Mouse (Mus musculus) liver, adult (tissue): ENCODE data around the gene Ssr3.

ENCODE experiments used
- GATA4 ChIP-seq: IDR thresholded peaks from 2 replicates; pipeline ENCODE4 v1.6.1; 2014; ENCODE audit warnings: mild to moderate bottlenecking, low read length; ENCODE audit not compliant: insufficient replicate concordance

The Ssr3 gene

DNA sequence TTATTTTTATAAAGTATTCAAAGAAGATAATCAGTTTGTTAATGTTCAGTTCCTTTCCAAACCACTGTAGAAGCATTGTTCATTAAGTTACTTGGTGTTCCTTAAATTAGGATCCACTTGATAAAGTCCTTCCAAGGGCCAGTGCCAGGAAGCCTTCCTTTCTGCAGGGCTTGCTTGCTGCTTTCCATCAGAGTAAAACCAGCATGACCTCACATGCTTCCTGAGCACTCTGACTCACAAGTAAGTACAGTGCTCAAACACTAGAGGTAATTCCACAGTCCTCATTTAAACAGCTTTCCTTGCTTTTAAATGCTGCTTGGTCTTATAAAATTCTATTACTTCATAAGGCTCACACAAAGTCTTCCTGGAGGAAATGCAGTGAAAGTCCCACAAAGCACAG, 6.7 kb downstream of the Ssr3 start:
- TF ChIP-seq GATA4, result no peak

DNA sequence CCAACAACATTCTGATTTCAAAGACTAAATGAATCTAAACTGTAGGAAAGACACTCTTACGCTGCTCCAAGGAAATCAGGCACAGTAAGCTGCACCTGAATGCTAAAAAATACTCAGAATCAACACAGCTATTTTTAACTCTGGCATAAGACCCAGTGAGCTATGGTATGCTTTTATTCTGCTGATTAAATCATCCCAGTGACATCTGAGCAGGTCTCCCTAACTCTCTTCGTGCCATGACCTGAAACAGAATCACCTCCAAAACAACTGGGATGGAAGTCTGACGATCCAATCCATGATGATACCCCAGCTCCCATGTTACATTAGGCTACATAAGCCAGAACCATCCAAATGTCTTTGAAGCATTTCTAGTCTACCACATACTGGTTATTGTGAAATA, 8.0 kb downstream of the Ssr3 start:
- TF ChIP-seq GATA4, result no peak

DNA sequence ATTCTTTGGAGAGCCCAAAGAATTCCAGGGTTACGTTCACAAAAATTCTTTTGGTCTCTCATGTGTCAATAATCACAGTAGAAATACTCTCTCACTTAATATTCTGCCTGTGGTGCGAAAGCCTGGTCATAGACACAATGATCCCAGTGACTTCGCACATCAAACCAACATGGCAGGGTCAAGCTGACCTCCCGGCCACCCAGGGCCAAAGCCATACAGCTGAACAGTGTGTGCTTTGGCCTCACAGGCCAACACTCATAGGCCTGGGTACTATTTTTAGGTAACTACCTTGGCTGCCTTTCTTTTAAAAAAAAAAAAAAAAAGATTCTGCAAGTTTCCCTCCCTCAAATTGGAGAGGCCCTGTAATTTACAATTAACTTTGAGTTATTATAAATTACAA, 11.3 kb downstream of the Ssr3 start:
- no peak for TF ChIP-seq GATA4

- TF ChIP-seq GATA4, result no peak
Observed at GRCm38 (mm10) chr3:65379884-65380539, 12.4 kb downstream of the Ssr3 start.

GRCm38 (mm10) chr3:65378724-65379123, 13.7 kb downstream of the Ssr3 start:
- no peak for TF ChIP-seq GATA4

GRCm38 (mm10) chr3:65374729-65375128, 17.7 kb downstream of the Ssr3 start:
- no peak for TF ChIP-seq GATA4

DNA sequence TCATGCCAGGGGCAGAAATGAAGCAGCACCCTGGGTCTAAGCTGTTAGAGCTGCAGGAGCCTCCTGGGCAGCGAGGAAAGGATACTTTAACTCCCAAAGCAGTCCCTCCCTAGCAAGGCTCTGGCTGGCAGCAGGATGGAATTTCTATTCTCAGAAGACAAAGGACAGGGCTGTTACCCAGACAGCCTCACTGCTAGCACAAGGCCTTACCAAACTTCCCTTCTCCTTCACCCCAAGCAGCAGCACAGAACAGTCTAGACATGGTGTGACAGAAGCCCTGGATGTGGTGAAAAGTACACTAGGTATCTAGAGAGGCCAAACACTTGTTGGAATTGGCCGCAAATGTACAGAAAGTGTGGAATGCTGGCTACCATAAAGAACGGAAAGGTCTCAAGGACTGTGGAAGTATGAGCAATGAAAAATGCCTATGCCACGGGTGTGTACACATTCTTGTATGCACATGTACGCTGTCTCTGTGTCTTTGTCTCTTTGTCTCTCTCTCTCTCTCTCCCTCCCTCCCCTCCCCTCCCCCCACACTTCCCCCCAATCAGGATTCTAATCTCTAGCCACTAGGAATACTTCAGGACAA, 18.7 kb downstream of the Ssr3 start:
- no peak for TF ChIP-seq GATA4

GRCm38 (mm10) chr3:65372552-65372951, 19.9 kb downstream of the Ssr3 start:
- no peak for TF ChIP-seq GATA4

- no peak for TF ChIP-seq GATA4
Observed at GRCm38 (mm10) chr3:65367944-65368343, 24.5 kb downstream of the Ssr3 start.

DNA sequence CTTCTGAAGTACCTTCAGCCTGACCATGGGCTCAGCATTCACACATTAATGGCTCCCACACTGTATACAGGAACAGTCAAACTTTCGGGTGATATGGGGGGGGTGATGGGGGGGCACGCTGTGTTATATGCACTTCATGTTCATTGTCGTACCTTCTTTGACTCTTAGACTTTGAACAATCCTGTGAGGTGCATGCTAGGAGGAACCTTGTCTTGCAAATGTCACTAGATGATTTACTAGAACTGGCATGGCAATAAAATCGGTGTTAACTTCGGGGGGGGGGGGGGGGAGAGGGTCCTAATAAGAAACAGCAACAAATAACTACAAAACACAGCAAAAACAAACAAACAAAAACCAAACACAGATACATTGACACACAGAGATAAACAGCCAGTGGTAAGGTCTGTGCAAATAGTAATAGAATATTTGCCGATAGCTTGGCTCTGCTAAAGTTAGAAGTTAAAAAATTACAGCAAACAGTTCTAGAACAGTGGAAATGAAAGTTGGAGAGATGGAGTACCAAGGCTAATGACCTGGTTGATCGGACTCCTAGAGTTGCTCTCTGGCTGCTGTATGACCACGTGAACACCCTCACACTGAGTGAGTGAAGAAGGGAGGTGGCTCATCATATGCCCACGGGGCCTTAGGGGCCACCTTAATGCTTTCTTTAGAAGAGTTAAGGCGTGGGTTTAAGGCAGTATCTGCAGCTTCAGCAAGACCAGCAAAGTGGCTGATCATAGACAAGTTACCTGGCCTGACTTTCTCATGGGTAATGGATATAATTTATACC, 26.3 kb downstream of the Ssr3 start:
- TF ChIP-seq GATA4, result no peak

DNA sequence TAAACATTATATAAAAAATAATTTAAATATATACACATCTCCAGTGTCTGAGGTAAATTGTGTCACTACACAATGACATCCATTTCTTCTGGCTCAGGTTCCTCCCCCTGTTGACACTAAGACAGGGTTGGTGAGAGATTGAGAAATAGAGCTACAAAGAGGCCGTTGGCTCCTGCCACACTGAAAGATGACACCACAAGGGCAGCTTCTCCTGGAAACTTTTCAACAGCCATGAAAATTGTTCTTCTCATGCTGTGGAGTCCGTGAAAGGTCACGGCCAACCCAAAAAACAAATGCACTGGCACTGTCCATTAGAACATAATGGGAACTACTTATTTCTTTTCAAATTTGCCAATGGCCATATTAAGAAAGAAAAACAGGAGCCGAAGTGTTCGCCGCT, 27.2 kb downstream of the Ssr3 start:
- no peak for TF ChIP-seq GATA4

- TF ChIP-seq GATA4, result no peak
Observed at GRCm38 (mm10) chr3:65363438-65363837, 29.0 kb downstream of the Ssr3 start.

DNA sequence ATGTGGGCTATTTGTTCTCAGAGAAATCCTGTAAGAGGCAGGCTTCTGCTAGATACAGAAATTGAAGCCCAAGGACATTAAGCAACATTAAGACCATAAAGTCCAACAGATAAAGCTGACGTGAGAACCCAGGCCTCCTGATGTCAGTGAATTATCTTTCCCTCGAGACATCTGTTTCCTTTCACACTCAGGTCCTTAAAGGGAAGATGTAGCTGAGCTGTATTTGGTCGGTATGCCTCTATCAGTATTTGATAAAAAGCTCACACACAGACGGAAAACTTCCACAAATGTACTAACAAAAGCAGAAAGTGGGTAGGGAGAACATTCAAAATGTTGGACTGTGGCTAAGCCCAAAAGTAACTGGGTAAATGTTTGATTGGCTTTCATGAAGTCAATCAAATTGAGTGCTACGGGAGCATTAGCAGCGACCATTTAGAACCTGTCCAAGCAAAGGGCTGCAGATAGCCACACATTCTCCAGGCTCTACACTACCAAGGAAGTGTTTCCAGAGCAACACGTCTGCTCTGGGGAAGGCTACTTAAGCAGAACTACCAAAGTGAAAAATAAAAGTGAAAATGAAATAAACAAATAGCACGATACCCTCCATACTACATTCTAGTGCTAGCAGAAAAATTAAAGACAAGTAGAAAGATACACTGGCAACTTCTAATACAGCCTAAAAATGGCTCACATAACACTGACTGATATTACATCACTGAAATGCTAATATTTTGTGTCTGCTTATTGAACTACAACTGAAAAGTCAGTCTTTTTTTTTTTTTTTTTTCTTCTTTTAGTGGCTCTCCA, 32.1 kb downstream of the Ssr3 start:
- peak; percentile 53; the same call in 1 of the 2 replicates for TF ChIP-seq GATA4

GRCm38 (mm10) chr3:65358841-65359240, 33.6 kb downstream of the Ssr3 start:
- no peak for TF ChIP-seq GATA4

GRCm38 (mm10) chr3:65358275-65358674, 34.1 kb downstream of the Ssr3 start:
- no peak for TF ChIP-seq GATA4
